9 mouse cellular contexts compared by ENCODE assay signal in the genomic region with DNA sequence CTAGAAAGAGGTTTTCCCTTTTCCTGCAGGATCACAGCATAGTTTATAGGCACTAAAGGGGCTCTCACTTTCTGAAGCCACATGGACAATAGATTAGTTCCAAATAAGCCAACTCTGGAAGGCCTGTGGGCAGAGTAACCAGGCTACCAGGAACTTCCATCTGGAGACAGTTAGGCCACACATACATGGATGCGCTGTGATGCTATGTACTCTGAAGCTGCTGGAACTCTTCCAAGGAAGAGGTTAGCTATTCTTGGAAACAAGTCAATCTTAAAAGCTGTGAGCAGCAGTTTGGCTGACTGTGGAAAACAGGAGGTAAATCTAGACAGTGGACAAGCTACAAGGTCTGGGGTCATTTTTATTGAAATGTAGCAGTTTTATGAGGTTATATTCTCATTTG. TPM values are rescaled to one million over a fixed set of nuclear protein-coding genes. Genes with fewer than 3 reads are reported as not detected.
DNase-seq lines count a peak whose midpoint lies in the region; ATAC-seq lines count a peak whose summit lies in the region.
"Had no signal": no experiment of that assay in that cellular context is flagged by ENCODE, and none has a peak within 500 bp of the region (broad histone marks: within the 10 kb centered on the region; RNA-seq: fewer than 3 reads in every experiment).

No protein-coding gene starts in this region.

- H3K4me1 ChIP-seq in limb, embryonic 12.5 days (replicated peaks), result peaks cover 20% of the 10 kb centered on the region
- peaks cover 10% of the 10 kb centered on the region for H3K4me1 ChIP-seq in limb, embryonic 10.5 days
- peaks cover 23 to 56% of the 10 kb centered on the region in 2 experiments for H3K4me1 ChIP-seq in heart, embryonic 14.5 days (ENCODE audit: control insufficient read depth in 2 of 2, insufficient read depth in 2 of 2, low read length in 2 of 2)
- peaks cover 21% of the 10 kb centered on the region for H3K4me1 ChIP-seq in limb, embryonic 13.5 days

- peak; percentile 11 to 41 for DNase-seq in cerebellum, postnatal 10 days
- no peak for DNase-seq in cerebellum, postnatal 36 days
- DNase-seq in limb, embryonic 10.5 days (ENCODE audit: low spot score), result no peak
- DNase-seq in layer of hippocampus, postnatal 14 days (ENCODE audit: low spot score in 2 of 2), result no peak
- DNase-seq in gastrocnemius, adult 8-10 months (ENCODE audit: low spot score in 2 of 2), result no peak
- DNase-seq: cerebellum, adult 9-11 months had no signal

- ATAC-seq in limb, embryonic 12.5 days (ENCODE audit: insufficient number of reproducible peaks, insufficient read depth, low FRiP score, low TSS enrichment, low read depth), result no peak
- ATAC-seq in heart, embryonic 14.5 days (ENCODE audit: insufficient number of reproducible peaks, insufficient read depth, low FRiP score, low read depth), result peak; percentile 56; the same call in 1 of the 2 replicates
- ATAC-seq in limb, embryonic 13.5 days (ENCODE audit: low FRiP score, low read depth), result peak; percentile 87

- no peaks in the 10 kb centered on the region for H3K36me3 ChIP-seq in limb, embryonic 12.5 days
- no peaks in the 10 kb centered on the region for H3K36me3 ChIP-seq in limb, embryonic 10.5 days
- 0 out of 2 replicates have a peak, but pooled peaks cover 5% of the 10 kb centered on the region for H3K36me3 ChIP-seq in heart, embryonic 14.5 days (ENCODE audit: control insufficient read depth, insufficient read depth, low read length)
- H3K36me3 ChIP-seq in limb, embryonic 13.5 days, result no peaks in the 10 kb centered on the region

- H3K4me2 ChIP-seq in limb, embryonic 12.5 days, result no peak overlapping the region
- peak overlapping the region; percentile 40 for H3K4me2 ChIP-seq in heart, embryonic 14.5 days (ENCODE audit: low read length)
- H3K4me2 ChIP-seq in limb, embryonic 13.5 days (replicated peaks), result no peak overlapping the region

- no peaks in the 10 kb centered on the region for H3K9me3 ChIP-seq in limb, embryonic 12.5 days
- H3K9me3 ChIP-seq in limb, embryonic 10.5 days (replicated peaks), result no peaks in the 10 kb centered on the region
- H3K9me3 ChIP-seq in heart, embryonic 14.5 days (ENCODE audit: control insufficient read depth, low read length), result no peaks in the 10 kb centered on the region
- no peaks in the 10 kb centered on the region for H3K9me3 ChIP-seq in limb, embryonic 13.5 days

- WGBS in limb, embryonic 12.5 days, result 49% methylated on average over 1 of the region's 1 CpGs
- 84% methylated on average over 1 of the region's 1 CpGs for WGBS in limb, embryonic 10.5 days
- WGBS in heart, embryonic 14.5 days, result 3% methylated on average over 1 of the region's 1 CpGs
- 35% methylated on average over 1 of the region's 1 CpGs for WGBS in limb, embryonic 13.5 days

- H3K27ac ChIP-seq in limb, embryonic 12.5 days, result peak overlapping the region; percentile 9; the same call in 1 of the 2 replicates
- no peak overlapping the region for H3K27ac ChIP-seq in limb, embryonic 10.5 days
- peak overlapping the region; percentile 73 to 90 for H3K27ac ChIP-seq in heart, embryonic 14.5 days (replicated peaks in 1 of 2; ENCODE audit: control insufficient read depth in 1 of 2, insufficient read depth in 1 of 2, low read depth in 2 of 2, low read length in 2 of 2)
- H3K27ac ChIP-seq in limb, embryonic 13.5 days, result 0 out of 2 replicates have a peak overlapping the region, but pooled peaks have one; percentile 55

- H3K27me3 ChIP-seq in limb, embryonic 12.5 days, result no peaks in the 10 kb centered on the region
- no peaks in the 10 kb centered on the region for H3K27me3 ChIP-seq in limb, embryonic 10.5 days (ENCODE audit: low read depth, poor library complexity, severe bottlenecking)
- no peaks in the 10 kb centered on the region for H3K27me3 ChIP-seq in heart, embryonic 14.5 days (ENCODE audit: control insufficient read depth, insufficient read depth, low read length)
- H3K27me3 ChIP-seq in limb, embryonic 13.5 days, result no peaks in the 10 kb centered on the region

- H3K4me3 ChIP-seq in limb, embryonic 12.5 days (replicated peaks), result no peak overlapping the region
- no peak overlapping the region for H3K4me3 ChIP-seq in limb, embryonic 10.5 days
- H3K4me3 ChIP-seq in heart, embryonic 14.5 days (ENCODE audit: control insufficient read depth in 1 of 2, insufficient read depth in 1 of 2, low read depth in 1 of 2, low read length in 2 of 2), result no peak overlapping the region
- H3K4me3 ChIP-seq in limb, embryonic 13.5 days, result no peak overlapping the region

- H3K9ac ChIP-seq in limb, embryonic 12.5 days (replicated peaks), result no peak overlapping the region
- H3K9ac ChIP-seq in heart, embryonic 14.5 days (ENCODE audit: low read length), result peak overlapping the region; percentile 41; the same call in 1 of the 2 replicates
- H3K9ac ChIP-seq in limb, embryonic 13.5 days, result no peak overlapping the region

RNA-seq across cellular contexts. Expression of gene Akap2, which starts 46.9 kb away (rescaled TPM):
- 25.4 and 32.0 TPM in 2 replicates for polyA plus RNA-seq in limb, embryonic 12.5 days (2016; fragmentation: Nextera tagmentation; extraction: Ambion mirVana)
- polyA plus RNA-seq in limb, embryonic 10.5 days (2016; fragmentation: Nextera tagmentation; extraction: Ambion mirVana), result 26.5 and 33.3 TPM in 2 replicates
- 52.0 and 55.0 TPM in 2 replicates for polyA plus RNA-seq in heart, embryonic 14.5 days (2014; fragmentation: Nextera tagmentation; extraction: Ambion mirVana)
- 29.9 and 34.2 TPM in 2 replicates for polyA plus RNA-seq in limb, embryonic 13.5 days (2015; fragmentation: Nextera tagmentation; extraction: Ambion mirVana)
- total RNA-seq in layer of hippocampus, postnatal 14 days (2021), result 10 to 100 TPM; 47.1 to 53.1 TPM
- total RNA-seq in gastrocnemius, adult 8-10 months (2022), result 10 to 100 TPM; 16.7 to 33.5 (median 23.6) TPM

Comparison
In these comparisons a context has a peak if more than half of its experiments do, and no peak if none do; other contexts are left out.
1. DNase-seq: peak in cerebellum, postnatal 10 days (2 of 2); none in cerebellum, postnatal 36 days (0 of 2), limb, embryonic 10.5 days (single experiment), layer of hippocampus, postnatal 14 days (0 of 2) and gastrocnemius, adult 8-10 months (0 of 2).